Mouse (Mus musculus) regulatory T cell (primary cell): ENCODE measurements around the gene Atp6v1g1.

Source experiments
- in situ Hi-C: fragments of 300-600 bp; cut with MboI, MseI; formaldehyde crosslinking; loops from one replicate; pipeline ENCODE4 v1.15.1; 2025; ENCODE audit warnings: high pct_unique_total_duplicates

Atp6v1g1 gene

GRCm38 (mm10) chr4:63570208-63570781 lies 25.7 kb downstream of the Atp6v1g1 start:
- in situ Hi-C loops: loop anchor here (25.0 kb wide), 1 partner anchor 1208 kb away; the partner anchor contains the start of genes Fkbp15 and Slc31a1

- in situ Hi-C loops: loop anchor here (25.0 kb wide), 1 partner anchor 1210 kb away; the partner anchor contains the start of genes Fkbp15 and Slc31a1
These were observed 28.0 kb downstream of the Atp6v1g1 start for GRCm38 (mm10) chr4:63572621-63573020.

GRCm38 (mm10) chr4:63579649-63580048 lies 35.1 kb downstream of the Atp6v1g1 start:
- in situ Hi-C loops: no loop called here

- in situ Hi-C loops: no loop called here
These were observed 35.5 kb downstream of the Atp6v1g1 start for GRCm38 (mm10) chr4:63580078-63580477.

- in situ Hi-C loops: no loop called here
These were observed 38.0 kb downstream of the Atp6v1g1 start for GRCm38 (mm10) chr4:63582580-63582979.

- in situ Hi-C loops: no loop called here
These were observed 40.6 kb downstream of the Atp6v1g1 start for GRCm38 (mm10) chr4:63585216-63585615.

GRCm38 (mm10) chr4:63586240-63586639 lies 41.7 kb downstream of the Atp6v1g1 start:
- in situ Hi-C loops: no loop called here

- in situ Hi-C loops: no loop called here
These were observed 45.4 kb downstream of the Atp6v1g1 start for GRCm38 (mm10) chr4:63589987-63590386.

- in situ Hi-C loops: no loop called here
These were observed 46.0 kb downstream of the Atp6v1g1 start for GRCm38 (mm10) chr4:63590538-63590937.

- in situ Hi-C loops: no loop called here
These were observed 50.0 kb downstream of the Atp6v1g1 start for GRCm38 (mm10) chr4:63594459-63595110.

- in situ Hi-C loops: no loop called here
These were observed 50.7 kb downstream of the Atp6v1g1 start for GRCm38 (mm10) chr4:63595259-63595658.

- in situ Hi-C loops: no loop called here
These were observed 51.4 kb downstream of the Atp6v1g1 start for GRCm38 (mm10) chr4:63596010-63596409.
